Mouse (Mus musculus): ENCODE data around the gene Myh14.

DNA sequence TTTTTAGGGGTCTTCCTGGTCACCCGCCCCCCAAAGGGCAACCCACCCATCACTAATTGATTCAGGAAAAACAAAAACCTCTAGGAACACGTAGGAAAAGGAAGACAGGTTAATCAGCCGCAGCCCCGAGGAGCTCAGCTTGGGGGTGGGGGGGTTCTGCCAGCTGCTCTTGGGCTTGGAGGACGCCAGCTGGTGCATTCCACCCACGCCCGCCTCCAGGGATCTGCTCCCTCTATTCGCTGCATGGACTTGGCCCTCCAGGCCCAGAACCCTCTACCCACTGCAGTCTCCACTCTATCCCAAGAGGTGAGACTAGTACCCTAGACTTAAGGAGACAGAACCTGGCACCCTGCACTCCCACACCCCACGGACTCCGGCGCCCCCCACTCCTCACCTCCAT is 68.2 kb downstream of the Myh14 start:
- TF ChIP-seq FLI1 (IDR thresholded peaks at IDR 0.05; ENCODE audit: low read length): no peak
- TF ChIP-seq GATA1 (IDR thresholded peaks at IDR 0.05; ENCODE audit: borderline replicate concordance, low read length): no peak

Data from megakaryocyte, embryonic 14.5 days (primary cell).